Mouse (Mus musculus) left cerebral cortex, adult 2 months (tissue): ENCODE measurements around the gene Emc8. TPM values are rescaled to one million over a fixed set of nuclear protein-coding genes. Genes with fewer than 3 reads are reported as not detected.

ENCODE experiments used
- DNase-seq, 2 experiments: peaks; one replicate each; pipeline ENCODE4 v3.0.0; 2021 to 2022; ENCODE audit warnings: low spot score in 2 of 2, mixed read lengths in 1 of 2; ENCODE audit errors: extremely low spot score in 1 of 2
- H3K27ac ChIP-seq: fragments of 200-600 bp; 2 replicates; pipeline ENCODE4 v1.8.1; 2022
- H3K4me3 ChIP-seq: fragments of 200-600 bp; 2 replicates; pipeline ENCODE4 v1.8.1; 2022
- CTCF ChIP-seq: fragments of 200-600 bp; IDR thresholded peaks from 2 replicates; pipeline ENCODE4 v1.8.1; 2022; ENCODE audit warnings: antibody characterized with exemption, mild to moderate bottlenecking, moderate library complexity
- intact Hi-C: fragments of 180-260 bp; cut with DNase I; formaldehyde crosslinking; loops from one replicate; pipeline ENCODE4 v1.15.1; 2025
- total RNA-seq, 2 experiments: library from RNA; stranded (reverse); gene quantifications; 2 replicates each; pipeline ENCODE4 v1.2.3; 2021

The Emc8 gene
- total RNA-seq, 2 experiments from 2014 or later: 68.1 to 81.2 TPM

- no peak for TF ChIP-seq CTCF
- no peak overlapping the region for H3K4me3 ChIP-seq
- DNase-seq: no peak
- intact Hi-C loops: no loop called here
- H3K27ac ChIP-seq: peak overlapping the region; percentile 7; the same call in 1 of the 2 replicates
These were observed 51.4 kb downstream of the Emc8 start for GRCm38 (mm10) chr8:120616663-120617626.

DNA sequence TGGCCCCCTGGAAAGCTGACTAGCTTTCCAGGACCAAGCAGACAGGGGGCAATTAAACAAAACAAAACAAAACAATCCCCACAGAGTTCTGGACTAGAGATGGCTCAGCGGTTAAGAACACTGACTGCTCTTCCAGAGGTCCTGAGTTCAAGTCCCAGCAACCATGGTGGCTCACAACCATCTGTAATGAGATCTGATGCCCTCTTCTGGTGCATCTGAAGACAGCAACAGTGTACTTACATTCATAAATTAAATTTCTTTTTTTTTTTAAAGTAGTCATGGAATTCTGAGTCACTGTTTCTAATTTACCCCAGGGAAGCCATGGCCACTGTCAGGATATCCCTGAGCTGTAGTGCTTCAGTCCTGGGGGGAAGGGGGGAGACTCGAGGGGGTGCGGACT, 53.9 kb downstream of the Emc8 start:
- no peak overlapping the region for H3K4me3 ChIP-seq
- no peak for DNase-seq
- TF ChIP-seq CTCF: peak; percentile 29
- no peak overlapping the region for H3K27ac ChIP-seq
- intact Hi-C loops: no loop called here

DNA sequence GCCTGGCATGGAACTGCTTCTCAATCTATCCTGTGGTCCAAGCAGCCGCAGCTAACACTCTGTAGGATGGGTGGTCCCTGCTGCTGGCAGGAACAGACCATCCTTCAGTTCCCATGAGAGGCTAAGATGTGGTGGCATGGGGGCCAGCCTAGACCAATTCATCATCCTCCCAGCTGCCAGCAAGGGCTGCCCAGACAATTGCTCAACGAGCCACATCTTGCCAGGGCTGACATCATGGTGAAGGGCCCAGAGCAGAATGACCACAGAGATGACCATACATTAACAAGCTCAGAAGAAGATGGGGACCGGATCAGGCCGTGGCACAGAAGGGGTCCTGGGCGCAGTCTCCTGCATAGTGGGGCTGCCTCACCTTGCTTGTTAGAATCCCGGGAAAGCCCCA, 57.5 kb downstream of the Emc8 start:
- Histone ChIP-seq H3K27ac (no peak overlapping the region), H3K4me3 (no peak overlapping the region)
- DNase-seq: no peak
- no peak for TF ChIP-seq CTCF
- intact Hi-C loops: no loop called here

DNA sequence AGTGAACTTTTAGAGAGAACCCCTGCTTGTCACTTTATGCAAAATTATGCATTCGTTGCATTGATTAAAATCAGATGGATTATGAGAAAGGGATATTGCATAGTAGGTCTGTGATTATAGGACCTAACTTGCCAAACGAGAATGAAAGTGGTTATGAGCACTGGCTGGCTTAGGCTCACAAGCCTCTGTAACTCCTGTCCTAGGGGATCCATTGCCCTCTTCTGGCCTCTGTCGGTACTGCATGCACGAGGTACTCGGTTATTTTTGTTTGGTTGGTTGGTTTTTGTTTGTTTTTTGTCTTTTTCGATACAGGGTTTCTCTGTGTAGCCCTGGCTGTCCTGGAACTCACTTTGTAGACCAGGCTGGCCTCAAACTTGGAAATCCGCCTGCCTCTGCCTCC, 60.5 kb downstream of the Emc8 start:
- Histone ChIP-seq H3K27ac (no peak overlapping the region), H3K4me3 (no peak overlapping the region)
- peak; percentile 67 to 85 for DNase-seq
- peak; percentile 89 for TF ChIP-seq CTCF
- intact Hi-C loops: no loop called here

DNA sequence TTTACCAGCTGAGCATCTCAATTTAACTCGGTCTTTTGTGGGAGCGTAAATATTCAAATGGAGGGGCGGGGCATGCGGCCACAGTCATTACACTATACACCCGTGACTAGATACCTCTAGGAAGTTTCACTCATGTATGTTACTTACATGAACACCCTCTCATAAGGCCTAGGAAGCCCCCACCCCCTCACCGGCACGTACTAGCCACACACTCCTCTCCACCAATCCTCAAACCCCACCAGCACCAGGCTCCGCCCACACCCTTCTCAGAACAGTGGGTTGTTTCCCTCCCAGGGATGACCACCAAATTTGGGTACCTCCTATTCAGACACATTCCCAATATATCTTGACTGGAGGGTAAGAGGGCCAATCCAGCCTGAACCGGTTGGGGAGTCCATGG, 60.9 kb downstream of the Emc8 start:
- H3K27ac ChIP-seq: no peak overlapping the region
- no peak for DNase-seq
- intact Hi-C loops: no loop called here
- no peak for TF ChIP-seq CTCF
- H3K4me3 ChIP-seq: no peak overlapping the region

Other genes starting within 250 kb of the Emc8 start
- 1 to 10 TPM; 1.0 to 2.9 TPM for gene Gins2, start 79.3 kb downstream of the Emc8 start, total RNA-seq
- gene 1190005I06Rik, start 20.9 kb downstream of the Emc8 start, total RNA-seq: 10 to 100 TPM; 11.3 to 11.5 TPM
- gene Gm27021, start 494 bp downstream of the Emc8 start, total RNA-seq: 1 to 10 TPM in 1 of 2 experiments, not detected in 1; 1.5 TPM
- 1,000 to 10,000 TPM; 1,050 to 1,086 TPM for gene Cox4i1, start 351 bp downstream of the Emc8 start, total RNA-seq
- gene Irf8, start 67.8 kb upstream of the Emc8 start, total RNA-seq: 1 to 10 TPM; 3.7 to 5.5 TPM